Mouse (Mus musculus): ENCODE results near the gene Ptafr. TPM values are rescaled to one million over a fixed set of nuclear protein-coding genes. Genes with fewer than 3 reads are reported as not detected.
A peak's percentile ranks its signal among the peaks of the same experiment; 100 is the strongest.
"Not testable (repeated sequence)": the region's sequence is repeated elsewhere in the genome, so short reads cannot be mapped to it uniquely, and the experiment has no call there.

The Ptafr gene
- total RNA-seq, 2 experiments from 2014 or later, result 7.7 to 9.0 TPM

DNA sequence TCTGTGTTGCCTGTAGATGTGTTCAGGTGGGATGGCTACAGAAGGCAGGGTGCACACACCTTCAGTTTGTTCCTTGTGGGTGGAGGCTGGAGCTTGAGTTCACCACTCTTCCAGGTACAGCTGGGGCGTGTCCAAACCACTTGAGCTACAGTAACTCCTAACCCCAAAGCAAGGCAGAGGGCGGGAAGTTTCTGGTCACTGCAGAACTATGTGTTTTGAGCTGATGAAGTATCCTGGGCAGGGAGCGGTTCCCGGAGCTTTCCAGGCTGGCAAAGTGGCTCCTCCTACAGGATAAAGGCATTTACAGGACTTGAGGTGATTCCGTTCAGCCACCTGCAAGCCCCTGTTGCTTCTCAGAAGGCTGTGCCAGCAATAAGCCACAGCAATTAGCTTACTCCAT lies 9.6 kb upstream of the Ptafr start:
- ATAC-seq (replicated peaks; ENCODE audit: low FRiP score, poor library complexity, severe bottlenecking), result peak; percentile 13; the same call in 1 of the 2 replicates

DNA sequence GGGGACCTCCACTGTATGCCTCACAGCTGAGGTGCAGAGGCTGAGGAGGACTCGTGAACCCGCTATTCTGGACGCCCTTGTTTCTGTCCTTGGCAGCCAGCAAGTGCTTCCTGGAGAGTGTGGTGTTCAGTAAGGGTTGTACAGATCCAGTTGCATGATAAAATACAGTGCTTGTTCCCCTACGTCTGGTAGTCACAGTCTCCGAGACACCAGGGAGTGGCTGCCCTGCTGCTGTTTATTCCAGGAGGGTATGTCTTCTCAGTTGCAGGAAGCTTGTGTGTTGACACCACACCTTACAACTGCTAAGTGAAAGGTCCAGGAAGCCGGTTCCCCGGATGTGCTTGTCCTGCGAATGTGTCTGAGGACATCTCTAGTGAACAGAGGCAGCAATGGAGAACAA lies 9.2 kb upstream of the Ptafr start:
- ATAC-seq (replicated peaks; ENCODE audit: low FRiP score, poor library complexity, severe bottlenecking), result peak; percentile 8; the same call in 1 of the 2 replicates

DNA sequence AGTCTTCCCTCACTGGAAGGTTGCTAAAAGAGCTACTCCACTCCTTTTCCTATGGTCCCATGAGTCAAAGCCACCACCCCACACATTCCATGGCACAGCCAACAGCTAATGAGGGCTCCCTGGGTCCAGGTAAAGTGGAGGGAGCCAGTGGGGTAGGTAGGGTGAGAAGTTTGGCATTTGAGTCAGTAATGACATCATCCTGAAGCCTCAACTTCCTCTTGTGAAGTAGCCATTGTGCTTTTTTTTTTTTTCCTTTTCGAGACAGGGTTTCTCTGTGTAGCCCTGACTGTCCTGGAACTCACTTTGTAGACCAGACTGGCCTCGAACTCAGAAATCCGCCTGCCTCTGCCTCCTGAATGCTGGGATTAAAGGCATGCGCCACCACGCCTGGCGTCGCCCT lies 8.3 kb upstream of the Ptafr start:
- ATAC-seq (replicated peaks; ENCODE audit: low FRiP score, poor library complexity, severe bottlenecking), result not testable (repeated sequence)

DNA sequence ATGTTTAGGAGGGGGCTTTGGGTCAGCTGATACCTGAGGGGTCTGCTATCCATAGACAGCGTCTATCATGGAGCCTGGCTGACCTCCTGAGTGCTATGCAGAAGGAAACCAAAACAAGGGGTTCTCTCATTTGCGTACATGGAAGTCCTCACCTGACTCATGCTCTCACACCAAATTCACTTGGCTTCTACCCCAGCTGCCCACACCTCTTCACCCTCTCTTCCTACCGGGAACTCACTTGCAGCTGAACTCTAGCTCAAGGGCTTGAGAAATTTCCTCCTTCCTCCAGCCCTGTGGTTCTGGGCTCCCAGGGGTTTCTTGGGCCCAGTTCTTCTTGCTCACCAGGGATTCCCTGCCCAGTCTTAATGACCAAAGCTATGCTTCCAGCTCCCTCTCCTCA lies 606 bp upstream of the Ptafr start:
- no peak for ATAC-seq (replicated peaks; ENCODE audit: low FRiP score, poor library complexity, severe bottlenecking)

DNA sequence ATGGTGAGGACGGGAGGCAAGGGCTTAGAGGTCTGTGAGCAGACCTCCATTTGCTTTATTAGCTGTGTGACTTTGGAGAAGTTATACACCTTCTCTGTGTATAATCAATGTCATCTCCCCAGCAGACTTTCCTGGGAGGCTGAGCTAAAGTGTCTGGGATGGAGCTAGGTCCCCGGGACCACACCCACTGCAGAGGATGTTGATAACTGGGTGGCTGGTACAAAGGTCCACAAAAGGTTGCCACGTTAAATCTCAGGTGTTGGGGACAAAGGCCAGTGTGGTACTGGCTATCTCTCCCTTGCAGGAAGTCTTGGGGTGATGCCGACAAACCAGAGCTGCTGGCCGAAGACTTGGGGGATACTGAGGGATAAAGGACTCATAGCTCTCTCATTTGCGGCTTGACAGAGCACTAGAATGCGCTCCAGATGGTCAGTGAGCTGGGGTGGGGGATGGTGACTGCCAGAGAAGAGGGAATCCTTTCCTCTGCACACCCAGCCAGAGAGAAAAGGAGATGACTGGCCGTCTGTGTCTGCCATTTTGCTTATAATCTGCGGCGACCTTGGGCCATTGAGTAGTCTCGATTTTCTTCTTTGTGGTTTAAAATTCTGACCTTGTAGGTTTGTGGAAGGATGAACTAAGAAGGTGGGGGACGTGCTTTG lies 1.4 kb downstream of the Ptafr start:
- no peak for ATAC-seq (replicated peaks; ENCODE audit: low FRiP score, poor library complexity, severe bottlenecking)

DNA sequence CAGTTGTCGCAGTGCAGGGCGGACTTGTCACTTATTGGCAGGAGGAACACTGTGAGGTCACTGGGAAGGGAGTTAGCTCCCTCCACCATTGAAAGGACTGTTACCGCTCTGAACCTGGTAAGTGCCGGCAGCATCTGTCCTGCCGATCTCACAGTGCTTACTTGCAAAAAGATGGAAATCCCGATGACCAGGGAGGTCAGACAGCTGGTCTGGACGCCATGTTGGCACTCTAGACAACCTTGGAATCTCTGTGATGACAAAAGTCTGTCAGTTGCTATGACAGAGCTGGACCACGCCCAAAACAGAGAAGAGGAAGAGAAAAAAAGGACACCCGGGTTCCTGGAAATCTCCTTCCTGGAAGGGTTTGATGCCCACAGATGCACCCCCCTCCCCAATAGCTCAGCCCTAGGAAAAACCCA lies 3.5 kb downstream of the Ptafr start:
- no peak for ATAC-seq (replicated peaks; ENCODE audit: low FRiP score, poor library complexity, severe bottlenecking)

DNA sequence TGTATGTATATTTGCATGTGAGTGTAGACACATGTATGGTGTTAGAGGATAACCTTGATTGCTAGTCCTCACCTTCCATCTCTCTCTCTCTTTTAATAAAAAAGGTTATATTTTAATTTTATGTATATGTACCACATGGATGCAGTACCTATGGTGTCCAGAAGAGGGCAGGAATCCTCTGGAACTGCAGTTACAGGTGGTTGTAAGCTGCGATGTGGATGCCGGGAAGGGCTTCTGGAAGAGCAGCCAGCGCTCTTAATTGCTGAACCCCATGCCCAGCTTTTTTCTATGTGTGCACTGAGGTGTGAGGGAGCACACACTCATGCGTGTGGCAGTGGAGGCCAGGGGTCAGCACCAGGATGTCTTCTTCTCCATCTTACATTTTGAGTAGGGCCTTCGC lies 5.2 kb downstream of the Ptafr start:
- ATAC-seq (replicated peaks; ENCODE audit: low FRiP score, poor library complexity, severe bottlenecking), result no peak

DNA sequence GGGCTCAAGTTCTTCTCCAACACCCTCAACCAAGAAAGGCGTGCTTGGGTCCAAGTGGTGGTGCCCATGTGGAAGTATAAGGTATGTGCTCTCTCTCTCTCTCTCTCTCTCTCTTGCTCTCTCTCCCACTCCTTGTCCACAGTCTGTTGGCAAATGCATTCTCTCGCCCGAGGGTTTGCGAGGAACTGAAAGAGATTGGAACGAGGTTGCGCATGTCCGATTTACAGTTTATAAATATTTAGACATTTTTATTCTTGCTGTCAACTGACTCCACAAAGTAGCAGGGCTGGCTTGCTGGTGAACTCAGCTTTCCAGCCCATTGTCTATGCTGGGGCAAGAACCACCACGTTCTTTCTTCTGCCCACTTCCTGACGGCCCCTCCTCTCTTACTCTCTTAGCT lies 7.3 kb downstream of the Ptafr start:
- no peak for ATAC-seq (replicated peaks; ENCODE audit: low FRiP score, poor library complexity, severe bottlenecking)

DNA sequence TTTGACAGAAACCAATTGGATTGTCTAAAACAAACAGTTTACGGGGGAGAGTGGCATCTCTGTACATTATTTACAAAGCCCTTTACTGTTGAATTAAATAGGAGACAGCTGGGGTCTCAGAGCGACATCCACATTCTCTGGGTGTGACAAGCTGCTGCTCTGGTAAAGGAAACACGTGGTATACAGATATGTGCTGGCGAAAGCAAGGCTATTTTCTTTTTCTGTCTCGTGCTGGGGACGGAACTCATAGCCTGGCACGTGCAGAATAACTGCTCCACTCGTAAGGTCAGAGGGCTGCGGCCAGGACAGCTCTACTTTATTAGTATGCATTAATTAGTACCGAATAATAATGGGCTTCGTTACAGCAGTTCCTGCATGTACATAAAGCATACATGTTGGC lies 9.5 kb downstream of the Ptafr start:
- ATAC-seq (replicated peaks; ENCODE audit: low FRiP score, poor library complexity, severe bottlenecking), result no peak

DNA sequence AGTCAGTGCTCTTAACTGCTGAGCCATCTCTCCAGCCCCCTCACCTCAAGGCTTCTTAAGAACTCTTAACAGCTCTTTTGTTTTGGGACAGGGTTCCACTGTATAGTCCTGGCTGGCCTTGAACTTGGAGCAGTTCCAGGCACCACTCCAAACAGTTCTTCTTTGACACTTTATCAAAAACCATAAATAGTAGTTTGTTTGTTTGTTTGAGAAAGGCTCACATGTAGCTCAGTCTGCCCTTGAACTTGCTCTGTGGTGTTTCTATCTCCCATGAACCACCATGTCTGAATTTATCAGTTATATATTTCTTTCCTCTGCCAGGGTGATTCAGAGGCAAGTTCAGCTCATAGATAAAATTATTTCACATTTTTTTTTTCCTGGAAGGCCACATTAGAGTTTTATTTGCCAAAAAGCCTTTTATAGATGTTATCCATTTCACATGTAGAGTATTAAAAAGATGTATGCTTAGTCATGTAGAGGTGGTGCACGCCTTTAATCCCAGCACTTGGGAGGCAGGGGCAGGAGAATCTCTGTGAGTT lies 11.0 kb downstream of the Ptafr start:
- no peak for ATAC-seq (replicated peaks; ENCODE audit: low FRiP score, poor library complexity, severe bottlenecking)

DNA sequence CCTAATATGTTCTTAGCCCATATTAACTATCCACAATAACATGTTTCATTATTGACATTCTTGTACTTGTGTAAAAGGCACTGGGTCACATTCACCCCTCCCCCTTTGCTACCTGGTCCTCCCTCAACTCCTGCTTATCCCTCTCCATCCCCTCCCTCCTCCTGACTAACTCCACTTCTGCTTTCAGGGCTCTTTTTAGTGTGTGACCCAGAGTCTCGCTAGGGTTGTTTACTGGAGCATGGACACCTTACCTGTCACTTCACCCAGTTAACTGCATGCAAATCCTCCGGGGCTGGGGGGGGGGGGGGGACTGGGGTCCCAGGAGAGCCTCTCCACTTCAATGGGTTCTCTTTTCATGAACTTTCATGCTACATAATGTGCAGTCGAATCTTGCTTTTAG lies 19.9 kb downstream of the Ptafr start:
- no peak for ATAC-seq (replicated peaks; ENCODE audit: low FRiP score, poor library complexity, severe bottlenecking)

DNA sequence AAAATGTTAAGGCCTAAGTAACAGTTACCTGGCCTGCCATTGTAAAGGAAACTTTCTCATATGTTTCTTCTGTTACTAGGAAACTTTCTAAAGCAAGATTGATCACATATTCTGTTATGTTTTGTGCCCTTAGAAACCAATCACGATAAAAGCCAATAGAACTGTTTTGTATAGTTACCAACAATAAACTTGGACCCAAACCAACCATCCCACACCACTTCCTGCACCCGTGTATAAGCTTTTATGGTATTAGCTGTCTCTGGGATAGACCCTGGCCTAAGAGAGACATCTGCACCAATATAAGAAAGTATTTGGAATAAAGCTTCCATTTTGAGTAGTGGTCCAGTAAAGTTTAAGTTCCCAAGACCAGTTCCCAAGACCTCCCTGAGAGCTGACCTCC lies 21.1 kb downstream of the Ptafr start:
- ATAC-seq (replicated peaks; ENCODE audit: low FRiP score, poor library complexity, severe bottlenecking), result no peak

DNA sequence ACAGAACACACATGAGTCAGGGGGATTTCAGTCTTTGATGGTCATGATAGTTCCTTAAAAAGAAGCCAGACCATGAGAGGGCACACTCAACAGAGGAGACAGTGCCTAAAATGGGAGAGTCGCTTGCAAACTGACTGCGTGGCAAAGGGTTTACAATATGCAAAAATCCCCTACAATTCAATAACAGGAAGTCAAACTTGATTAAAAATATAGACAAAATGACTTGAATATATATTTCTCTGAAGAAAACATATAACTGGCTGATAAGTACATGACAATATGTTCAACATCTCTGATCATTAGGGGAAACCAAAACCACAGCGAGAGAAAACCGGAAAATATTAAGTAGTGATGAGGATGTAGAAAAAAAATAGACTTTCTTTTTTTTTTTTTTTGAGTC lies 22.4 kb downstream of the Ptafr start:
- ATAC-seq (replicated peaks; ENCODE audit: low FRiP score, poor library complexity, severe bottlenecking), result no peak

DNA sequence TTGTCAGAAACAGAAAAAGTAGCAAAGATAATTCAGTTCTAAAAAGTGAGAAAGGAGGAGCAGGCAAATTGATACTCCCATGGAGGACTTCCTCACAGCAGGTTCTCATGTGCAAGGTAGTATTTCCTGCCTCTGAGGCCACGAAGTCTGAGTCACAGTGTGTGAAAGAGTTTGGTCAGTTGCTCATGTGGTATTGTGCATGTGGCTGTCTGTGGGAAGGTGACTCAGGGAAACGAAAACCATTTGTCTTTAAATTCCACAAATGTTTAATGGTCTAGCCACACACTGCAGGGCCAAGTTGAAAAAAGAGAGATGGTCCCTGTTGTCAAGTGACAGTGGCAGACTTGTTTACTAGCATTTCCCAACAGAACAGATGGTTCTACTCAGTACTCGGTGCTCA lies 24.6 kb downstream of the Ptafr start:
- no peak for ATAC-seq (replicated peaks; ENCODE audit: low FRiP score, poor library complexity, severe bottlenecking)

DNA sequence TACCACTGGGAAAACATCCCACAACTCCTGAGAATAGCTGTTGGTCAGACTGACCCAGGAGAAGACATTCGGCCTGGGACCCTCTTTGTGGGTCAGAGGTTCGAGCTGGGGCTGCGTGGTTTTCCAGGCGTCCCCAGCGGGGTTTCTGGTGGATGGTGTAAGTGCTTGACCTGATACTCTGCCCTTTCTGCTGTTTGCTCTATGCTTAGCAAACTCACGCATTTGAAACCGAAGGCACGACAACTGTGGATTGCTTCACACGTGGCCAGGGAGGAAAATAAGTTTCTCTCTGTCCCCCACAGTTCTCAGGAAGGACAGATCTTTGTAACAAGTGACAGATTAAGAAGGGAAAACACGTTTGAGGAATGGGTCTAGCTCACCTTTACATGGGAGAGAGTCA lies 26.8 kb downstream of the Ptafr start:
- no peak for ATAC-seq (replicated peaks; ENCODE audit: low FRiP score, poor library complexity, severe bottlenecking)

DNA sequence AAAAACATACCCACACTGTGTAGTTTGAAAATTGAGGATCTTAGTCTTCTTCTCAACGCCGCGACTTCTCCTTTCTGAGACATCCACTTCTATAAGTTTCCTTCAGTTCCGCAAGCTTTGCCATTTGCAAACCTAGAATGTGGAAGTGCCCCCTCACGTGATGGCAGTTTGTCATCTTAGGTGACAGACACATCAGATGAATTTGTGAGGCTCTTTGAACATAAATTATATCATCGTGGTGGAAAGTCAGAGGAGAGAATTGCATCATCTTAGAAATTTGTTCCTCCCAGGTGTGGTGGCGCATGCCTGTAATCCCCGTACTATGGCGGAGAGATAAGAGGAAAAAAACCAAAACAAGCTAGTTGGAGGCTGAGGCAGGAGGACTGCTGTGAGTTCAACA lies 29.1 kb downstream of the Ptafr start:
- ATAC-seq (replicated peaks; ENCODE audit: low FRiP score, poor library complexity, severe bottlenecking), result no peak

DNA sequence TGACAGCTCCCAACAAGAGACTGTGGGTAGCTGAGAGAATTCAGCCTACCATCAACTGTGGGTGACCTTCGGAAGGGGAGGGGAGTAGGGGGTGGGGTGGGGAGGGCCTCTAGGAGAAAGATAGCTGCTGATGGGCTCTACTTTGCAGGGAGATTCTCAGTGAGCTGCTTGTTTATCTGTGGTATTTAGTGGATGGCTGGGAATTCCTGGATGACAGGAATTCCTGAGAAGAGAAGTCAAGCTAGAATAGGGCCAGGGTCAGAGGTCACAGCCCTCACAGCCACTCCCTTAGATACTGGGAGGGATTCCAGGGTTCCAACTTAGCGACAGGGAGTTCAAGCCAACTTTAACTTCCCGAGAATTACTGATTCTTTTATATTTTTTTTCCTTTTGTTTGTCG lies 30.3 kb downstream of the Ptafr start:
- ATAC-seq (replicated peaks; ENCODE audit: low FRiP score, poor library complexity, severe bottlenecking), result no peak

DNA sequence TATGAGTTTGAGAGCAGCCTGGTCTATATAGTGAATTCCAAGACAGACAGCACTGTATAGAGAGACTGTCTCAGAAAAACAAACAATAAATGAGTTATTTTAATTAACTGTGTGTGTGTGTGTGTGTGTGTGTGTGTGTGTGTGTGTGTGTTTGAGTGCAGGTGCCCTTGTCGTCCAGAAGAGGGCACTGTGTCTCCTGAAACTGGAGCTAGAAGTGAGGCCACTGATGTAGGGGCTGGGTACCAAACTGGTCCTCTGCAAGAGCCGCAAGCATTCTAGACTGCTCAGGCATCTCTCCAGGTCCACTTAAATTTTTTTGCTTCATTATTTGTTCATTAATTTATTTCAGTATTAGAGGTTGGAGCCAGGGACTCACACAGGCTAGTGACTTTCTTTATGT lies 35.0 kb downstream of the Ptafr start:
- no peak for ATAC-seq (replicated peaks; ENCODE audit: low FRiP score, poor library complexity, severe bottlenecking)

DNA sequence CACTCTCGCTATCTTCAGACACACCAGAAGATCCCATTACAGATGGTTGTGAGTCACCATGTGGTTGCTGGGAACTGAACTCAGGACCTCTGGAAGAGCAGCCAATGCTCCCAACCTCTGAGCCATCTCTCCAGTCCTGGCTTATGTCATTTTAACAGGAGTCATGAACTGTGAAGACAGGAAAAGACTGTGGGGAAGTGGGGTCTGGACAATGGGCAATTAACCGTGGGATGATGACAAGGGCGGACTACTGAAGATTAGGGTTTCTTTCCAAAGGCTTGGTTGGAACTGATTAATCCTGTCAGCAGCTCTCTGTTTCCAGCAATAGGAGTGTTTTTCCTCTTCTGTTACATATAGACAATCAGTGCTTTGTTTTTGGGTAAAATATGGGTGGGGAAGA lies 35.9 kb downstream of the Ptafr start:
- no peak for ATAC-seq (replicated peaks; ENCODE audit: low FRiP score, poor library complexity, severe bottlenecking)

DNA sequence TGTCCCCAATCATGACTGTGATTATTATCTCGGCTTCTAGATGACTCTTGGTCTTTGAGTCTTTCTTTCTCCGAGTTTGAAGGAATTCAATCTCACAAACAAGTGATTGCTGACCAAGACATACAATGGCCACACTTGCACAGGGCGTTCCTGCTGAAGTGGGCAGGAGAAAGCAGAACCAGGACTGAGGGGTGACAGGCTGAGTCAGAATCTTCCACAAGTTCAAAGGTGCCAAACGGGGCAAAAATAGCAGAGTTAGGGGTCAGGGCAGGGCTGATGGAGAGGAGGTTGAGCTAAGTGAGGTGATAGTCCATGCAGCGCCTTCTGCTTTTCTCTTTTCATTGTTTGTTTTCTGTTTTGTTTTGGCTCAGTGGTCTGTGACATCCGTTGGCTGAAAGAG lies 36.6 kb downstream of the Ptafr start:
- ATAC-seq (replicated peaks; ENCODE audit: low FRiP score, poor library complexity, severe bottlenecking), result no peak

DNA sequence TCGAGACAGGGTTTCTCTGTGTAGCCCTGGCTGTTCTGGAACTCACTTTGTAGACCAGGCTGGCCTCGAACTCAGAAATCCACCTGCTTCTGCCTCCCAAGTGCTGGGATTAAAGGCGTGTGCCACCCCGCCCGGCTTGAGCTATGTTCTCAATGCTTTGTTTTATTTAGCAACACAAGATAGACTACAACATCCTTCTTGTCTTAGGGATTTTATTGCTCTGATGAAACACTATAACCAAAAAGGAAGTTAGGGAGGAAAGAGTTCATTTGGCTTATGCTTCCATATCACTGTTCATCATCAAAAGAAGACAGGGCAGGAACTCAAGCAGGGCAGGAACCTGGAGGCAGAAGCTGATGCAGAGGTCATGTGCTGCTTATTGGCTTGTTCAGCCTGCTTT lies 37.4 kb downstream of the Ptafr start:
- not testable (repeated sequence) for ATAC-seq (replicated peaks; ENCODE audit: low FRiP score, poor library complexity, severe bottlenecking)

DNA sequence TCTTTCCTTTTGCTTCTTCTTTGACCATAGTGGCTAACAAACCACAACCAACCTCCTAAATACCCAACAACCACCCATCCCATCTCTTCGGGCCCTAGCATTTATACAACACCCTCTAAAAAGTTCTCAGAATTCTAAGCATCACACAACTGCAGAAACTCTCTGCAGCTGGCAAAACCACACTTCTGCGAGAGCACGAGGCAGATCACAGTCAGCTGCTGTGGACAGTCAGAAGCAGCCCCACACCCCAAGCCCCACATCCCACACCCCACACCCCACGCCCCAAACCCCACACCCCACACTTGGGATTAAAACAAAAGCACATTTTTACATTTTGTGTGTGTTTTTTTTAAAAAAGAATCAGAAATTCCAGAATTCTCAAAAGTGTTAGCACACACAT lies 39.6 kb downstream of the Ptafr start:
- no peak for ATAC-seq (replicated peaks; ENCODE audit: low FRiP score, poor library complexity, severe bottlenecking)

All from erythroblast, adult 5-6 weeks (primary cell).